Mouse (Mus musculus) brown adipose tissue, adult 24 weeks (tissue): ENCODE data around the gene Gm20937. TPM values are rescaled to one million over a fixed set of nuclear protein-coding genes. Genes with fewer than 3 reads are reported as not detected.
"Not testable (repeated sequence)": the region's sequence is repeated elsewhere in the genome, so short reads cannot be mapped to it uniquely, and the experiment has no call there.

Experiments
- H3K27ac ChIP-seq: fragments of 200-500 bp; replicated peaks from 2 replicates; pipeline ENCODE4 v1.5.1; 2012; ENCODE audit warnings: low read depth, mild to moderate bottlenecking, low read length
- H3K4me1 ChIP-seq: fragments of 200-500 bp; 2 replicates; pipeline ENCODE4 v1.6.1; 2012; ENCODE audit warnings: low read length, mixed read lengths; ENCODE audit not compliant: control insufficient read depth, insufficient read depth, insufficient read length
- H3K4me3 ChIP-seq: fragments of 200-500 bp; 2 replicates; pipeline ENCODE4 v1.5.1; 2012; ENCODE audit warnings: low read depth, mild to moderate bottlenecking, low read length, moderate library complexity; ENCODE audit not compliant: insufficient read depth
- polyA plus RNA-seq: library from polyadenylated mRNA; stranded (reverse); fragments of >200 nt; gene quantifications from 2 replicates; pipeline ENCODE4 v1.2.4, GENCODE M21; 2012; ENCODE audit not compliant: missing spikeins, insufficient read depth, insufficient read length

Gene Gm20937
- polyA plus RNA-seq, result not detected in 2 replicates

DNA sequence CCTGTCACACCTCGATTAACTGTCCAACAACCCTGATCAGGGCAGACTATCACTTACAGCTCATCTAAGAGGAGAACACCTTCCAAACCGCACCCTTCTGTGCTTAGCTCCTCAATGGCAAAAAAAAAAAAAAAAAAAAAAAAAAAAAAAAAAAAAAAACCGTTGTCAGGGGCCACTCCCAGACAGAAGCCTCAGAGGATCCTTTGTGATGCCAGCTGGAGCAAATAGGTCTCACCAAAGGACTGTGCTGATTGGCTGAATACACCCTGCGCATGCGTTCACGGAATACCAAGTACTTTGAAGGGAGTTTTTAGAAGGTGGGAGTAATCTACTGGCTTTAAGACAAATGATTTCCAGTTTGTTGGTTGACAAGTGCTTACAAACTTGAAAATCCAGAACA is at the start of gene Gm20937:
TSS of gene Gm20937 (minus strand) at position 101 of the 400 bp plus-strand sequence.
- H3K4me1 ChIP-seq, H3K4me3 ChIP-seq, H3K27ac ChIP-seq: not testable (repeated sequence)

Other genes starting within 250 kb of the Gm20937 start
- not detected in 2 replicates for gene Gm20816, start 243.1 kb upstream of the Gm20937 start, polyA plus RNA-seq